Mouse (Mus musculus): Measurements from ENCODE around the gene Zdhhc23.

The Zdhhc23 gene

GRCm38 (mm10) chr16:43970426-43970825 is 9.2 kb downstream of the Zdhhc23 start:
- DNase-seq (ENCODE audit: low spot score) = no peak

- no peak for DNase-seq (ENCODE audit: low spot score)
Measured at GRCm38 (mm10) chr16:43965781-43966389, 13.7 kb downstream of the Zdhhc23 start.

- DNase-seq (ENCODE audit: low spot score) = no peak
Measured at GRCm38 (mm10) chr16:43963780-43964179, 15.8 kb downstream of the Zdhhc23 start.

- no peak for DNase-seq (ENCODE audit: low spot score)
Measured at GRCm38 (mm10) chr16:43963291-43963690, 16.3 kb downstream of the Zdhhc23 start.

GRCm38 (mm10) chr16:43958038-43958437 is 21.6 kb downstream of the Zdhhc23 start:
- peak; percentile 8 for DNase-seq (ENCODE audit: low spot score)

GRCm38 (mm10) chr16:43954913-43955312 is 24.7 kb downstream of the Zdhhc23 start:
- no peak for DNase-seq (ENCODE audit: low spot score)

GRCm38 (mm10) chr16:43951591-43951990 is 28.0 kb downstream of the Zdhhc23 start:
- DNase-seq (ENCODE audit: low spot score) = no peak

GRCm38 (mm10) chr16:43945869-43946268 is 33.7 kb downstream of the Zdhhc23 start:
- DNase-seq (ENCODE audit: low spot score) = no peak

GRCm38 (mm10) chr16:43945351-43945750 is 34.2 kb downstream of the Zdhhc23 start:
- DNase-seq (ENCODE audit: low spot score) = no peak

GRCm38 (mm10) chr16:43940846-43941245 is 38.7 kb downstream of the Zdhhc23 start:
- no peak for DNase-seq (ENCODE audit: low spot score)

GRCm38 (mm10) chr16:43935892-43936291 is 43.7 kb downstream of the Zdhhc23 start:
- DNase-seq (ENCODE audit: low spot score) = no peak

GRCm38 (mm10) chr16:43935367-43935766 is 44.2 kb downstream of the Zdhhc23 start:
- no peak for DNase-seq (ENCODE audit: low spot score)

- no peak for DNase-seq (ENCODE audit: low spot score)
Measured at GRCm38 (mm10) chr16:43934856-43935255, 44.7 kb downstream of the Zdhhc23 start.

GRCm38 (mm10) chr16:43933041-43933440 is 46.5 kb downstream of the Zdhhc23 start:
- no peak for DNase-seq (ENCODE audit: low spot score)

GRCm38 (mm10) chr16:43932319-43932718 is 47.3 kb downstream of the Zdhhc23 start:
- DNase-seq (ENCODE audit: low spot score) = no peak

GRCm38 (mm10) chr16:43931502-43931901 is 48.1 kb downstream of the Zdhhc23 start:
- DNase-seq (ENCODE audit: low spot score) = no peak

- DNase-seq (ENCODE audit: low spot score) = no peak
Measured at GRCm38 (mm10) chr16:43930577-43930976, 49.0 kb downstream of the Zdhhc23 start.

- DNase-seq (ENCODE audit: low spot score) = no peak
Measured at GRCm38 (mm10) chr16:43926341-43926859, 53.2 kb downstream of the Zdhhc23 start, which contains the start of gene Qtrt2. TSS of gene Qtrt2 (minus strand) at chr16:43926809.

- DNase-seq (ENCODE audit: low spot score) = no peak
Measured at GRCm38 (mm10) chr16:43925846-43926245, 53.7 kb downstream of the Zdhhc23 start.

GRCm38 (mm10) chr16:43925001-43925558 is 54.5 kb downstream of the Zdhhc23 start:
- no peak for DNase-seq (ENCODE audit: low spot score)

- DNase-seq (ENCODE audit: low spot score) = no peak
Measured at GRCm38 (mm10) chr16:43922630-43923029, 57.0 kb downstream of the Zdhhc23 start.

GRCm38 (mm10) chr16:43922024-43922423 is 57.6 kb downstream of the Zdhhc23 start:
- DNase-seq (ENCODE audit: low spot score) = no peak

- DNase-seq (ENCODE audit: low spot score) = no peak
Measured at GRCm38 (mm10) chr16:43918867-43919266, 60.7 kb downstream of the Zdhhc23 start.
